Mouse (Mus musculus) gastrocnemius, postnatal 10 days (tissue): ENCODE results near the gene Rbm20. TPM values are rescaled to one million over a fixed set of nuclear protein-coding genes. Genes with fewer than 3 reads are reported as not detected.

Source experiments
- DNase-seq: peaks from one replicate; pipeline ENCODE4 v3.0.0; 2021; ENCODE audit warnings: mixed read lengths
- total RNA-seq, 2 experiments: library from RNA; stranded (reverse); gene quantifications; 2 replicates each; pipeline ENCODE4 v1.2.3; 2021

The Rbm20 gene
- total RNA-seq, 2 experiments from 2014 or later, result 74.3 to 77.4 TPM

GRCm38 (mm10) chr19:53671432-53671831, 5.7 kb upstream of the Rbm20 start:
- DNase-seq, result no peak

DNA sequence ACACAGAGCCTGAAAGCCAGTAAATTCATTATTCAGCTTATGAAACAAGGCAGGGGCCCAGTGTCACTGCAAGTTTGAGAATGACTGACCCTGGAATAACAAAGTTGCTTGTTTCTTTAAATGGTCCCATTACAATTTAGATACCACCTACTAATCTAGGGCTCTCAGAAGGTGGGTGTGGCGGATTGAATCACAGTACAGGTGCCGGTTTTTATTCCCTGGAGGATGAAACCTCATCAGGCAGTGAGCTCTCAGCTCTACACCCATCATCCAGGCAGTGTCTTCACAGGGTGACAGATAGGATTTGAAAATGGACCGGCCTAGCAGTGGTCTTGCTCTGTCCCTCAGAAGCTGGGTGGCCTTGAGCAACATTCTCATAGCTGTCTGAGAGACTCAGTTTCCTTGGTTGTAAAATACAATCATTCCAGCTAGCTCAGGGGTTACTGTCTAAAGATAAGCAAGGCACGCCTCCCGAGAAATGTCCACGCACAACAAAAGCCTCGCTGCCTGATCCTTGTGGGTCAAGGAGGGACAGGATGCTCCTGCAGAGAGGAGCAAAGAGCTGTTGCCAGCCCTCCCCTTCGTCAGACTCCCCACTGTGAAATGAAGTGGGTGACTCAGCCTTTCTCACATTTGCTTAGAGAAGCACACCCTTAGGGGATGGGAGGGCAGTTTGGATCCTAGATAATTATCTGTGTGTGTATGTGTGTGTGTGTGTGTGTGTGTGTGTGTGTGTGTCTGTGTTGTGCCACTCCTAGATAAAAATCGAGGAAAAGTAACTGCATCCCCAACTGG, 2.8 kb upstream of the Rbm20 start:
- DNase-seq, result no peak

- no peak for DNase-seq
Measured at GRCm38 (mm10) chr19:53676228-53676627, 878 bp upstream of the Rbm20 start.

GRCm38 (mm10) chr19:53679194-53679593, 2.1 kb downstream of the Rbm20 start:
- no peak for DNase-seq

DNA sequence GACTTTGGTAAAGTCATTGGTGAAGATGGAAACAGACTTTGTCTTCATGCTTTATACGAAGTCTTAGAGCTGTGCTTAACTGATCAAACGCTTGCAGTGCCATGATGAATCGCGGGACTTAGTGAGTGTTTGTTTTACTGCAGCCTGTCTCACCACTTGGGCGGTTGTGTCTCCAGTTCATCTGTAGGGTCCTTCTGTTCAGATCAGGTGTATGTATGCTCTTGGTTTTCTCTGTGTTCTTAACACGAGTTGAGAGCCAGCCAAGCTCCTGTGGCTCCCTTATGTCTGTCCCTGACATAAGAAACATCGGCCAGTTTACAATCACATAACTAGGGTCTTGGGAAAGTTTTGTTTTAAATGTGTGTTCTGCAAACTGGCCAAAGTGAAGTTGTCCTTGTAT, 2.9 kb downstream of the Rbm20 start:
- DNase-seq, result no peak

DNA sequence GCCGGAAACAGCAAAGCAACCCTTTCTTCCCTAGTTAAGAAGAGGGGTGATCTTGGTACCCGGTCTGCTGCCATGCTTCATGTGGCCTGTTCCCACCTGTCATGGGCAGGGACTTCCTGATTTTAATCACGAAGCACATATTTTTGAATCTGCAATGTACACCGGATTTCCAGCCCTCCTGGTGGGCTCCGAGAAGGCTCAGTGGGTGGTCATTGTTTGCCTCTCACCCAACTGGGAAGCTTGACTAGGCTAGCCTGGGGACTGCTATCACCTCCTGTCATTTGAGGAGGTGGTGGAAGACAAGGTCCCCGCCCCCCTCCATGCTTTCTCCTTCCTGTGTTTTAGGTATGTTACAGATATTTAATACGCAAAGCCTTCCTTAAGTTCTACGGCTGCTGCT, 5.3 kb downstream of the Rbm20 start:
- no peak for DNase-seq

DNA sequence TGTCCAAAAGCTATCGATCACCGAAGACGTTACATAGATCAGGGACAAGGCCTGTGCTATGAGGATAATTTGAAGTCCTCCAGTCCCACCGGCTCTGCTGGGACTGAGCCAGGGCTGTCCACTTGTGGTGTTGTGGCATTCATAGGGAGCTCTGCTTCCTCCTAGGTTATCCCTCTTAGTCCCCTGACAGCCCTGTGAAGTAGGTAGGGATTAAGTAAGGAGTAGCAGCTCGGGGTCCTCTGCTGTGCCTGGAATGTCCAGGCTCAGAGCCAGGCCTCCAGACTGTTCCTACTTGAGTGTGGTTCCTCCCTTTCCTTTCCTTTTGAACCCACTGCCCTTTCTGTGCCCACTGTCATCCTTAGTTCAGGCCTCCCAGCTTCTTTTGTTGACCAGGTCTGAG, 10.5 kb downstream of the Rbm20 start:
- no peak for DNase-seq

DNA sequence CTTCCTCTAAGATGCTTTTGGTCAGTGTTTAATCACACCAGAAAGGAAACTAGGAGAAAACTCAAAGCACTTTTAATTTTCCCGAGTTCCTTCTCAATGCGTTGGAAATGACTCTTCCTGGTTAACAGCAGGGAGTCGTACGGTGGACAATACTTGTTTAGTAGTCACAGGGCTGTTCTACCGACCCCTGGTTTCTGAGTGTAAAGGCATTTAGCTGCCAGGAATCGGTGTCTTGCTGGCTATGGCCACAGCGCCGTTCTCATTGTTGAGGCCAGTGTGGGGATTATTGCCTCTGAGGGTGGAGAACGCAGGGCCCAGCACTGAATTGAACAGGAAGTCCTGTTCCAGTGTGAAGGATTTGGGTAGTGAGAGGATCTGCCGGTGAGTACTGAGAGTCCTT, 13.7 kb downstream of the Rbm20 start:
- no peak for DNase-seq

- DNase-seq, result no peak
Measured at GRCm38 (mm10) chr19:53694020-53694419, 16.9 kb downstream of the Rbm20 start.

- no peak for DNase-seq
Measured at GRCm38 (mm10) chr19:53696079-53696478, 19.0 kb downstream of the Rbm20 start.

DNA sequence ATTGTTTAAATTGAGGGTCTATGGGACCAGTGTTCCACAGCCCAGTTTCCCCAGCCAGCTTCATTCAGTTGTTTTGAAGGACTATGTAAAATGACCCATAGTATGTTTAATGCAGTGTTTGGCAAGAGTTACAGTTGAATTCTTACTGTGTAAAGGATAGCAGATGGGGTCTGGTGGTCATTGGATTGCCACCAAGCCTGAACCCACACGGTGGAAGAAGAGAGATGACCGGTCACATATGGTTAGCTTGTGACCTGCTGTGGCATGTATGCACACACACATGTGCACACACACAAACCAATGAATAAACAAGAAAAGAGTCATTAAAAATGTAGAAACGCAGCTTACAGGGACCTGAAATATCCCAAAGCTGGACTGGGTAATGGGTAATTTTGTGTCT, 19.5 kb downstream of the Rbm20 start:
- no peak for DNase-seq

- DNase-seq, result peak; percentile 33
Measured at GRCm38 (mm10) chr19:53697376-53698126, 20.4 kb downstream of the Rbm20 start.

DNA sequence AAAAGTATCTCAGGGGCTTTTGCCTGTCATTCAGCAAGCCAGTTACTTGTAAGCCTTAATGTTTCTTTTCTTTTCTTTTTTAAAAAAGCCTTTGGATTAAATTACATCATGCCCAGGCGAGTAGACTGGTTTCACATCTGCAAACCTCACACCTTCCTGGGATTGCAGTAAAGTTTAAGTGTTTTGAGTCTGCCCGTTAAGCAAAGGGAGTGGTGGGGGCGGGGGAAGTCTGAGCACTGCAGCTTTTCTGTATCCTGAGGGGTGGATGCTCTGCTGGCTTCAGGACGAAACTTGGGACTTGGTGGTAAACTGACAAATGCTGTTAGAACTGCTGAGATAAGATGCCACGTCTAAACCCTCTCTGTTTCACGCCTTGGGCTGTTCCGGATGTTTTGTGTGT, 22.6 kb downstream of the Rbm20 start:
- no peak for DNase-seq

- DNase-seq, result no peak
Measured at GRCm38 (mm10) chr19:53701434-53701833, 24.3 kb downstream of the Rbm20 start.

DNA sequence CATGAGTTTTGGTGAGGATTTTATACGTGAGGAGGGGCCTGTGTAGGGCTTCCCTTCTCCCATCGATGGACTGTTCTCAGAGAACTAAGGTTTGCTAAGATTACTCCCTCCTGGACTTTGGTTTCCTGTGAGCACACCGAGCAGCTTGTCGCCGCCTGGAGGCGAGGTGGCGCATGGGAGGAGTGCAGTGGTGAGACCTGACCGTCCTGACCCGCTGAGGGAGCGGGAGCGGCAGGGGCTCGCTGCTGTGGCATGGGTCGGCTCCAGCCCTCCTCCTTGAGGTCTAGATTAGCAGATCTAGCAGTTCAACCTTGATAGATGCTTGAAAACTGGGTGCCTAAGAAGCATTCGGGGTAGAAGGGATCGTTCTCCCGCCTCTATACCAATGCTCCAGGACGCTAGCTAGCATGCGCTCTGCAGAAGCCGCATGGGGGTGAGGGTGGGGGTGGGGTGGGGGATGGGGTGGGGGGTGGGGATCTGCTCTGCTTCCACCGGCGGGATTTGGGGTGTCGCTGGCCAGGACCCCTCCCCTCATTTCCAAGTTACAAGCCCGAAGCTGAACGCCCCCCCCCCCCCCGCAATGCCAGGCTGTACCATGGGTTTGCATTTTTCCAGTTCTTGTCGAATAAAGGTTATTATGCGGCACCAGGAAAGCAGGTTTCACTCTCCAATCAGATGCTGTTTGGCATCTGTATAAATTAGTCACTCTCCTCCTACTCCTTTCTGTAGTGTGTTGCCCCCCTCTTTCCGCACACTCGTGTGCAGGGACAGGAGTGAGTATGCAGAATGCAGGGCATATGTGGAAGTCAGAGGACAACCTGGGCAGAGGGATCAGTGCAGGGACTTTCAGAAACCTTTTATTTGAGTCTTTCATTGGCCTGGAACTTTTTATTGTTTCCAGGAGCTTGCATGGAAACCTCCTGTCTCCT, 28.1 kb downstream of the Rbm20 start:
- peak; percentile 61 for DNase-seq

GRCm38 (mm10) chr19:53708401-53708800, 31.3 kb downstream of the Rbm20 start:
- peak; percentile 10 for DNase-seq

DNA sequence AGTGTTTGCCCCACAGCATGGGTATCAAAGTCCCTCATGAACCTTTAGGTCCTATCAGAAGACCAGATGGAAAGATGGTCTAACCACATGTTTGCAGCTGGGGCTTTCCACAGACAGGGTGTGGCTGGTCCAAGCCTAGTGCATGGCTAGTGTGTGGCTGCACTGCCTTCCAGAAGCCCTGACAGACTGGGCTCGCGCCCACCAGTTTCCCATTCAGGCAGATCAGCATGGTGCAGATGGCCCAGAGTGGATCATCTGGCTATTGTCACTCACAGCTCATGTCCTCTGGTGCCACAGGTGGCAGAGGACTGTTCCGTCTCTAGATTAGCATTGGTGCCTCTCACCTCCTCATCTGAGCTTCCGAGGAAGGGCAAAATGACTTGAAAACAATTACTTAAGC, 33.8 kb downstream of the Rbm20 start:
- DNase-seq, result peak; percentile 17

DNA sequence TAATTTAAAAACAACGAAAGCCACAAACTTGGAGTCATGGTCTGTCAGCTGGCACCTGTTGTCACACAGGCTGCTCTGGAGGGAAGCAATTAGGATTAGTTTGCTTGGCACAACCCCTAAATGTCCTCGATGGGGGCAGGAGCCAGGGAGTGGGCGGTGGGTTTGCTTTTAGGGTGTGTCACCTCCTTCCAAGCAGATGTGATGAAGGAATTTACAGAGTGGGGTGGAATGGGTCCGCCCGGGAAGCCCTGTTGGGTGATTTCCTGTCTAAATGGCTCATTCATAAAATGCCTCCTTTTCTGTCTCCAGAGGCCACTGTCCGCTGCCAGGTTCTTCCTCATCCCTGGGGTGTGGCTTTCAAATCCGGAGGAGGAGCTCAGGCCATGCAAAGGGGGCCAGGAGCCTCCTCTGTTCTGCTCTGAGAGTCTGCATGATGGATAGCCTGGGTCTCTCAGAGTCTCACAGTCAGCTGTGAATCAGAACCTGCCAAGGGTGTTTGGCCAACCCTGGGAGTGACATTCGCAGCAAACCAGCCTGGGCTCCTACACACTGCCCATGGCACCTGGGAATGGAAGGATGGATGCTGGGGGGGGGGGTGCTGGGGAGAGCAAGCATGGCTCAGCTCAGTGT, 34.3 kb downstream of the Rbm20 start:
- DNase-seq, result peak; percentile 19

DNA sequence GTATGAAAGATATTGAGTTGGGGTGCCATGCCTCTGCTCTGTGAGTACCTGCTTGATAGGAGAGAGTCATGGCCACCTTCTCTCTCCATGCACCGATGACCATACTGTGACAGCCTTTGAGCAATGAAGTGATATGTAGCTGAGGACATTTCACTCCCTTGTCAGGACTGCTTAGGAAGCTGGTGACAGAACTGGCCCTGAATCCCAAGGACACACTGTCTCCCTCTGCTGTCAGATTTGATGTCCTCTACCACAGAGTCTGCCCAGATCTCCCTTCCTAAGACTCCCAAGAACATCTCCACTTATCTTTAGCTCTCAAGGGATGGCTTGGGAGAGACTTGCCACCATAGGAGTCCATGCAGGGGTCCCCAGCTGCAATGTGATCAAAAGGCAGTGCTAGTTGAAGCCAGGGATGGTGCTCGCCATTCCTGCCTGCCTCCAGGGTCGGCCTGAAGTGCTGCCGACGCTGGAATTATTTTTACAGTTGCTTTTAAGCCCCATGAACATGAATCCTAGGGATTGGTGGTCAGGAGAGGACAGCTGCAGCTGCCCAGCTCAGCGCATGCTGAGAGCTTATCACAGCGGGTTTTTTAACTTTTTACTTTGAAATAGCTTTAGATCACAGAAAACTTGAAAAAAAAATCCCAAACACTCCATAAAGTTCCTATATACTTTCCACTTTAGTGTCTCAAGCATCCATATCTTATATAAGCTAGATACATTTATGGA, 35.4 kb downstream of the Rbm20 start:
- no peak for DNase-seq

GRCm38 (mm10) chr19:53713364-53713763, 36.3 kb downstream of the Rbm20 start:
- DNase-seq, result no peak

DNA sequence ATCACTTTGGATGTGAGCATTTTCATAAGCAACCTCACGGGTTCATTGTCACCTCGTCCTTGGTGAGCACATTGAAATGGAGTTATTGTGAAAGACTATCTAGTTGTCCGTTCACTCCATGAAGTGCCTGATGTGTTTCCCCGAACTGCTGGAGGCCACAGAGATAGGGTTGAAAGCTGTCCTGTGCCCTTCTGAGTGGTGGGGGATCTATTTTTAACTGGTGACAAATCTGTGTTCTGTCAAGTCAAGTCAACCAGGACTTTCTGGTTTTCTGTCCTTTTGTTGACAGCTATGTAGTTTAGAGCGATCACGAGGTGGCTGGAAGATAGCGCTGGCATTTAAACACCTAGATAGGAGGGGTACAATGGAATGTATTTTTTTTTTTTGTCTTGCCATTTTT, 39.4 kb downstream of the Rbm20 start:
- DNase-seq, result no peak
